Mouse (Mus musculus) CD8-positive naive resting alpha-beta T cell, adult 2 months (primary cell): ENCODE results near the gene Rngtt.

Experiments used
- DNase-seq, 2 experiments: peaks; one replicate each; pipeline ENCODE4 v3.0.0; 2022; ENCODE audit warnings: low read depth in 2 of 2, low spot score in 2 of 2

Rngtt gene

GRCm38 (mm10) chr4:33513421-33513820 lies 203.3 kb downstream of the Rngtt start:
- DNase-seq: no peak

- DNase-seq: no peak
These were observed 204.2 kb downstream of the Rngtt start for GRCm38 (mm10) chr4:33514108-33515000.

- DNase-seq: no peak
These were observed 210.1 kb downstream of the Rngtt start for GRCm38 (mm10) chr4:33520196-33520595.

- no peak for DNase-seq
These were observed 210.8 kb downstream of the Rngtt start for GRCm38 (mm10) chr4:33520938-33521337.

- no peak for DNase-seq
These were observed 213.7 kb downstream of the Rngtt start for GRCm38 (mm10) chr4:33523774-33524173.

GRCm38 (mm10) chr4:33524481-33525141 lies 214.5 kb downstream of the Rngtt start:
- DNase-seq: no peak

- DNase-seq: no peak
These were observed 215.2 kb downstream of the Rngtt start for GRCm38 (mm10) chr4:33525272-33525671.

- DNase-seq: no peak
These were observed 216.0 kb downstream of the Rngtt start for GRCm38 (mm10) chr4:33526092-33526491.

- DNase-seq: no peak
These were observed 216.6 kb downstream of the Rngtt start for GRCm38 (mm10) chr4:33526675-33527074.

- no peak for DNase-seq
These were observed 222.5 kb downstream of the Rngtt start for GRCm38 (mm10) chr4:33532596-33532995.

GRCm38 (mm10) chr4:33544755-33545576 lies 234.9 kb downstream of the Rngtt start:
- no peak for DNase-seq

GRCm38 (mm10) chr4:33545577-33545879 lies 235.4 kb downstream of the Rngtt start:
- no peak for DNase-seq

GRCm38 (mm10) chr4:33546278-33546677 lies 236.2 kb downstream of the Rngtt start:
- DNase-seq: no peak

- no peak for DNase-seq
These were observed 237.3 kb downstream of the Rngtt start for GRCm38 (mm10) chr4:33547315-33547929.

GRCm38 (mm10) chr4:33549606-33550005 lies 239.5 kb downstream of the Rngtt start:
- DNase-seq: no peak
